Mouse (Mus musculus) thymus, adult 2 months (tissue): Measurements from ENCODE around the gene Cdk7.

ENCODE experiments used
- CTCF ChIP-seq: fragments of 200-500 bp; IDR thresholded peaks from 2 replicates; pipeline ENCODE4 v1.5.1; 2012; ENCODE audit warnings: mild to moderate bottlenecking, control low read depth, low read length, moderate library complexity, borderline replicate concordance; ENCODE audit not compliant: control insufficient read depth, poor library complexity, insufficient read depth; ENCODE audit errors: extremely low read depth
- POLR2A ChIP-seq: fragments of 200-500 bp; IDR thresholded peaks from 2 replicates; pipeline ENCODE4 v1.6.1; 2012; ENCODE audit warnings: mild to moderate bottlenecking, low read length, control low read depth, moderate library complexity; ENCODE audit not compliant: control insufficient read depth, poor library complexity, insufficient read depth; ENCODE audit errors: extremely low read depth

DNA sequence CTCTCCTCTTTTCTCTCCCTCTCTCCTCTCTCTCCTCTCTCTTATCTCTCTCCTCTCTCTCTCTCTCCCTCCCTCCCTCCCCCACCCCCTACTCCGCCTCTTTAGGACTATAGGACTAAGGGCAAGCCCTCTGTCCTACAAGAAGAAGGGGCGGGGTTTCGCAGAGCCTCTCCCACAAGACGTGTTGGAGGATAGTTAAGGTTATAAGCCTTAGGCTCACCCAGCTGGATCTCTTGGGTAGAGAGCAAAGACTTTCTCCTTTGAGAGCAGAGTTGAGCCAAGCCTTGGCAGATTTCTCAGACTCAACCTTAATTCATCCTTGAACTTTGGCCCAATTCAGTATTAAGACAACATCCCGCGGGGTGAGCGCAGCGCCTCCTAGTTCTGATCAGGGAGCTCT lies 17.9 kb upstream of the Cdk7 start:
- TF ChIP-seq CTCF (no peak), POLR2A (no peak)
